Mouse (Mus musculus) small intestine, adult 2 months (tissue): ENCODE results near the gene Smyd3. TPM values are rescaled to one million over a fixed set of nuclear protein-coding genes. Genes with fewer than 3 reads are reported as not detected.

Source experiments
- H3K27ac ChIP-seq: fragments of 200-500 bp; 2 replicates; pipeline ENCODE4 v1.5.1; 2012; ENCODE audit warnings: low read depth, low read length, control low read depth, inconsistent platforms; ENCODE audit not compliant: insufficient read depth
- H3K27me3 ChIP-seq: fragments of 200-500 bp; 2 replicates; pipeline ENCODE4 v1.6.1; 2012; ENCODE audit warnings: mild to moderate bottlenecking, moderate library complexity, low read length, inconsistent platforms; ENCODE audit not compliant: control insufficient read depth, insufficient read depth
- H3K36me3 ChIP-seq: fragments of 200-500 bp; 2 replicates; pipeline ENCODE4 v1.6.1; 2012; ENCODE audit warnings: mild to moderate bottlenecking, low read length, control low read depth, inconsistent platforms; ENCODE audit not compliant: control insufficient read depth, insufficient read depth
- H3K4me1 ChIP-seq: fragments of 200-500 bp; 2 replicates; pipeline ENCODE4 v1.6.1; 2012; ENCODE audit warnings: low read length, inconsistent platforms, mixed read lengths; ENCODE audit not compliant: control insufficient read depth, insufficient read depth, insufficient read length
- H3K4me3 ChIP-seq: fragments of 200-500 bp; 2 replicates; pipeline ENCODE4 v1.5.1; 2012; ENCODE audit warnings: low read depth, mild to moderate bottlenecking, control low read depth, inconsistent platforms, low read length, moderate library complexity
- CTCF ChIP-seq: fragments of 200-500 bp; IDR thresholded peaks from 2 replicates; pipeline ENCODE4 v1.5.1; 2012; ENCODE audit warnings: low read depth, mild to moderate bottlenecking, control low read depth, inconsistent platforms, low read length, moderate library complexity, mixed read lengths; ENCODE audit not compliant: insufficient replicate concordance, insufficient read length; ENCODE audit errors: extremely low read depth
- POLR2A ChIP-seq: fragments of 200-500 bp; IDR thresholded peaks from 2 replicates; pipeline ENCODE4 v1.6.1; 2012; ENCODE audit warnings: low read depth, mild to moderate bottlenecking, control low read depth, inconsistent platforms, low read length, moderate library complexity
- WGBS: fragments of 180-500 bp; shearing (Covaris S2); methylation state at CpG from one replicate; pipeline ENCODE4 v1.1.7; 2018; 5-methylcytosine and 5-hydroxymethylcytosine counted together
- polyA plus RNA-seq: library from polyadenylated mRNA; depleted of rRNA; stranded (reverse); fragments of >200 nt; gene quantifications from 2 replicates; pipeline ENCODE4 v1.2.3, GENCODE M21; 2012

Gene Smyd3
- polyA plus RNA-seq, 1 experiment: 1.1 TPM

- TF ChIP-seq CTCF: no peak
- no peak for TF ChIP-seq POLR2A
- no peak overlapping the region for H3K27ac ChIP-seq
- H3K4me1 ChIP-seq: no peaks in the 10 kb centered on the region
- 40% methylated on average over 16 of the region's 16 CpGs for WGBS
- H3K27me3 ChIP-seq: no peaks in the 10 kb centered on the region
- H3K4me3 ChIP-seq: no peak overlapping the region
- H3K36me3 ChIP-seq: no peaks in the 10 kb centered on the region
These were observed 409.8 kb downstream of the Smyd3 start for GRCm38 (mm10) chr1:179107761-179108694.

DNA sequence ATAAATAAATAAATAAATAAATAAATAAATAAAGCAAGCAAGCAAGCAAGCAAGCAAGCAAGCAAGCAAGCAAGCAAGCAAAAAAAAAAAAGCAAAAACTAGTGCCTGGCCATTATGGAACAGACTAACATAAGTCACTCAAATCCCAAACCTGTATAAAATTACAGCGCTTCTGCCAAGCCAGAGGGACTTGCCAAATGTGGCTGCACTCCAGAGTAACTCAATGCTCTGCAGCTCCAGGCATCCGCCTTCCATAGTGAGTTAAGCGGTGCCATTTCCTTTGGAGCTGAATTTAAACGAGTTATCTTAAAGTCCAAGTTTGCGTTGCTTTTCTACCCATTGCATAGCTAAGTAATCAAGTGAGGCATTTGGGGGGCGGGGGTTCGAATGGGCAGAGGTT lies 410.6 kb downstream of the Smyd3 start:
- Histone ChIP-seq H3K4me1 (no peaks in the 10 kb centered on the region), H3K4me3 (no peak overlapping the region), H3K27me3 (no peaks in the 10 kb centered on the region), H3K27ac (no peak overlapping the region), H3K36me3 (no peaks in the 10 kb centered on the region)
- TF ChIP-seq POLR2A (no peak), CTCF (no peak)
- WGBS: 67% methylated on average over 7 of the region's 7 CpGs

GRCm38 (mm10) chr1:179106702-179107145 lies 411.1 kb downstream of the Smyd3 start:
- Histone ChIP-seq H3K4me1 (no peaks in the 10 kb centered on the region), H3K27ac (no peak overlapping the region), H3K4me3 (no peak overlapping the region), H3K36me3 (no peaks in the 10 kb centered on the region), H3K27me3 (no peaks in the 10 kb centered on the region)
- TF ChIP-seq CTCF: no peak
- TF ChIP-seq POLR2A: no peak
- 84% methylated on average over 6 of the region's 6 CpGs for WGBS

- H3K4me1 ChIP-seq: no peaks in the 10 kb centered on the region
- no peaks in the 10 kb centered on the region for H3K36me3 ChIP-seq
- no peak overlapping the region for H3K27ac ChIP-seq
- no peak overlapping the region for H3K4me3 ChIP-seq
- 92% methylated on average over 18 of the region's 18 CpGs for WGBS
- TF ChIP-seq POLR2A (no peak), CTCF (no peak)
- no peaks in the 10 kb centered on the region for H3K27me3 ChIP-seq
These were observed 411.6 kb downstream of the Smyd3 start for GRCm38 (mm10) chr1:179106103-179106701.

DNA sequence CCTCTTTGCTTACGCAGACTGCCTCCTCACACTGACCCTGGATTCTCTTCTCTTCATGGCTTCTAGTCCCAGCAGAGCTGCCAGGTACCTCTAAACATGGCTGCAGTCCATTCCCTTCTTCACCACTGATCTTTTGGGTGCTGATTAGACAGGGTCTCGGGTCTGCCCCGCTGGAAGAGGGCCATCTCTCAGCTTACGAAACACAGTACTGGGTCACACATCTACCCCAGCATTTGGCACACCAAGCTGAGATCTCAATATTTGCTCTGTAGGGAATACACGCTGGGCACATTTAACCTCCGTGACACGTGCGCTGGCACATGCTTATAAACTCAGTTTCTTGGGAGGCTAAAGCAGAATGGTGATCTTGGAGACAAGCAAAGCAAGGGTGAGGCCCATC lies 413.4 kb downstream of the Smyd3 start:
- 94% methylated on average over 8 of the region's 8 CpGs for WGBS
- H3K27me3 ChIP-seq: no peaks in the 10 kb centered on the region
- TF ChIP-seq CTCF: no peak
- no peak for TF ChIP-seq POLR2A
- no peak overlapping the region for H3K4me3 ChIP-seq
- H3K27ac ChIP-seq: no peak overlapping the region
- H3K4me1 ChIP-seq: no peaks in the 10 kb centered on the region
- H3K36me3 ChIP-seq: no peaks in the 10 kb centered on the region

DNA sequence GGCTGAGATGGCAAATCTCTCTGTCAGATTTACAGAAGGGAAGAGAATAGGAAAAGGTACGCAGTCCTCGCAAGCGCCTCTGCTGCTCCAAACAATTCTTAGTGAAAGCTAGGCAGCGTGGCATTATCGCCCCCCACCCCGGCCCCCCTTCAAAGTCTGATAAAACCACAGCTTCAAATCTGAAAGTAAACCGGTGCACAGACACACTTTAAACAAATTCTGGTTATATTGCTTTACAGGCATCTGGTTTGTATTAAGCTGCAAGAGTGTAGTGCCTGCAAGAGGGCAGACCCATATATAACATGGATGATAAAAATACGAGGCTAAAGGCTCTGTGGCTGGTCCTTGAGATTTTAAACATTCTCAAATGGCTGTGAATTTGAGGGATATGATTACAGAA lies 420.8 kb downstream of the Smyd3 start:
- no peaks in the 10 kb centered on the region for H3K27me3 ChIP-seq
- no peaks in the 10 kb centered on the region for H3K4me1 ChIP-seq
- H3K36me3 ChIP-seq: no peaks in the 10 kb centered on the region
- no peak overlapping the region for H3K27ac ChIP-seq
- WGBS: 66% methylated on average over 8 of the region's 8 CpGs
- H3K4me3 ChIP-seq: no peak overlapping the region
- TF ChIP-seq CTCF: no peak
- no peak for TF ChIP-seq POLR2A

- TF ChIP-seq POLR2A (no peak), CTCF (no peak)
- Histone ChIP-seq H3K27ac (no peak overlapping the region), H3K36me3 (no peaks in the 10 kb centered on the region), H3K4me3 (no peak overlapping the region), H3K4me1 (no peaks in the 10 kb centered on the region), H3K27me3 (no peaks in the 10 kb centered on the region)
- 48% methylated on average over 5 of the region's 5 CpGs for WGBS
These were observed 421.5 kb downstream of the Smyd3 start for GRCm38 (mm10) chr1:179096323-179096722.
